Mouse (Mus musculus): ENCODE measurements around the gene Steap2. TPM values are rescaled to one million over a fixed set of nuclear protein-coding genes. Genes with fewer than 3 reads are reported as not detected.

Gene Steap2
- not detected for total RNA-seq (2023)

GRCm38 (mm10) chr5:5693956-5694653 is at the start of gene Steap2:
Steap2 (minus strand) TSS chr5:5694578.

DNA sequence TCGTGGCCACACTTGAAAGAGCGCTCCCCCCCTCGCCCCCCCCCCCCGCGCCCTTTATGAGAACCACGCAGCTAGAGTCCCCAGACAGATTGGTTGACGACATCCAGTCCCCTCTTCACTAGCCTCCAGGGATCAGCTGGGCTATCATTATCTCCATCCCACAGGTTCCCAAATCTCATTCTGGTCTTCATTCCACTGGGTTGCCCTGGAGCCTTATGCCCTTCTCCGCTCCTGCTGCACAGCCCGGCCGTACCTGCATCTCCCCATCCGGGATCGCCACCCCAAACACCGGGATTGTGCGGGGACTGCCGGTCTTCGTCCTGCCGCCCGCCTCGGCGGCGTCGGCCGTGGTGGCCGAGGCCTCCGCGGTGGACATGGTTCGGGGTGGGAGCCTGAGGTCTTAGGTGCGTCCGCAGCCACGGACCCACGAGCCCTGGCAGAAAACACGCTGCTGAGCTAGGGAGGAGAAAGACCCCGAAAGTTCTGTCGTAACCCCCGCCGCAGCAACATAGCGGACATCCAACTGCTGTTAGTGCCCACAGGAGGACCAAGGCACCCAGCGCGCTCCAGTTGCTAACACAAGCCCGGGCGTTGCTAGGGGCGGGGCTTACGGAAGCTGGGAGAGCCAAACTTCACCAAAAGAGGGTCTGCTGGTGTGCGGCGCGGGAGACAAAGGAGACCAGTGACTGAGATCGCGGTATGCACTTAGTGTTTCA is 30.6 kb downstream of the Steap2 start, which contains the start of gene Cfap69:
Gene Cfap69, minus strand, starts transcription at position 585 of the 716 bp plus-strand sequence.

Other genes starting within 250 kb of the Steap2 start
- gene 1700015F17Rik, start 215.4 kb downstream of the Steap2 start, total RNA-seq (2023), result not detected
- gene Cldn12, start 179.6 kb downstream of the Steap2 start, total RNA-seq (2023), result 1 to 10 TPM in 1 of 2 experiments, under 1 TPM in 1; 0.62 to 1.2 TPM
- gene Gtpbp10, start 135.0 kb downstream of the Steap2 start, total RNA-seq (2023), result 10 to 100 TPM; 18.4 to 19.5 TPM
- not detected for gene Gm8773, start 120.8 kb downstream of the Steap2 start, total RNA-seq (2023)
- not detected for gene Cfap69, start 30.3 kb downstream of the Steap2 start, total RNA-seq (2023)
- not detected for gene Steap1, start 54.7 kb upstream of the Steap2 start, total RNA-seq (2023)

All from B cell, adult 67 days (primary cell).